Mouse (Mus musculus): Measurements from ENCODE around the gene 9230104L09Rik. TPM values are rescaled to one million over a fixed set of nuclear protein-coding genes. Genes with fewer than 3 reads are reported as not detected.

9230104L09Rik gene
- total RNA-seq, 4 experiments from 2014 or later: 0.63 to 1.4 (median 0.89) TPM

- no peak for DNase-seq (ENCODE audit: low spot score)
These were observed 8.0 kb downstream of the 9230104L09Rik start for GRCm38 (mm10) chr2:148856630-148857400.

DNA sequence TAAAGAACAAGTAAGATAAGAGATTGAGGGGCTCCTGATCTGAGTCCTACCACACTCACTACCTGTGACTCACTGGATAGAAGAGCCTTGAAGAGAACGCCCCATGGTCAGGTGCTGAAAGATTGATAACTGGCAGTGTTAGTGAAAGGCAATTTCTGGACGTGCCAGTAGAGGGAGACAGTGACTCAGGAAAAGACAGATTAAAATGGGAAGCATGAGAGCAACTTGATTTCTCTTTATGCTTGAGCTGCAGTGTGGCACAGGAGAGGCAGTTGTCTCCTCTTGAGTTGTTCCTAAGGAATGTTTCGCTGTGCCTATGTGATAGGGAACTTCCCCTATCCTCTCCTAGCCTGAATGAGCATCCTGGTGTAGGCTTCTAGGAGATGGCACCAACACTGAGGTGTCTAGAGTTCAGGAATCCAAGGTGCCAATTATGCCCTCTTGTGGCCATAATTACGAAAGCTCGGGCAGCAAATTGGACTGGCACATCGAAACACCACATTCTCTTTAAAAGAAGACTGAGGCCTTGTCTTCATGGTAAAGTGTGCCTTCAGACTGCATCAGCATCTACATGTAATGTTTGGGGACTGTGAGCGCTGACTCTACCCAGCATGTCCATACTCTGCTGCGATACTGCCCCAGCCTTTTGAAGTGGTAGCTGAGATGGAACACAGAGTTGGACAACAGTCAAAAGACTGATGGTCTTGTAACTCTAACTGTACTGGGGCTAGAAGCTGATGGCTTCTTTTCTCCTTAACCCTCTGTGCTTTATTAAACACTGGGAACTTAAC lies 13.5 kb downstream of the 9230104L09Rik start:
- DNase-seq (ENCODE audit: low spot score): peak; percentile 92

DNA sequence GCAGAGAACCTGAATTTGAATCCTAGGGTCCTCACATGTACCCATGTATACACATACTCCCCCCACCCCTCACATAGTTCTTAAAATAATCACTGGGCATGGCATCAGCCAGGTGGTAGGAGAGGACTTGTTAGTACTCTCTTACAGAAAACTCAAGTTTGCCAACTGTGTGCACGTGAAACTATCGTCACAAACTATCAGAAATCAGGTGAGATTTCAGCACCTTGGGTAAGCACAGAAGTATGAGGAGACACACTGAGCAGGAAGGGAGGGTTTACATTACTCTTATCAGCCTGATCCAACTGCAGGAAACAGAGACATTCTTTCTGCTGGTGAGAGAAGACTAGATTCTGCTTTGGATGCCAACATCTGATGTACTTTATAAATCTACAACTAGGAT lies 25.6 kb downstream of the 9230104L09Rik start:
- DNase-seq (ENCODE audit: low spot score): no peak

- no peak for DNase-seq (ENCODE audit: low spot score)
These were observed 26.6 kb downstream of the 9230104L09Rik start for GRCm38 (mm10) chr2:148838075-148838777.

GRCm38 (mm10) chr2:148834912-148835311 lies 29.9 kb downstream of the 9230104L09Rik start, which contains the start of gene Cst9:
Gene Cst9 (plus strand): TSS chr2:148835147.
- no peak for DNase-seq (ENCODE audit: low spot score)

DNA sequence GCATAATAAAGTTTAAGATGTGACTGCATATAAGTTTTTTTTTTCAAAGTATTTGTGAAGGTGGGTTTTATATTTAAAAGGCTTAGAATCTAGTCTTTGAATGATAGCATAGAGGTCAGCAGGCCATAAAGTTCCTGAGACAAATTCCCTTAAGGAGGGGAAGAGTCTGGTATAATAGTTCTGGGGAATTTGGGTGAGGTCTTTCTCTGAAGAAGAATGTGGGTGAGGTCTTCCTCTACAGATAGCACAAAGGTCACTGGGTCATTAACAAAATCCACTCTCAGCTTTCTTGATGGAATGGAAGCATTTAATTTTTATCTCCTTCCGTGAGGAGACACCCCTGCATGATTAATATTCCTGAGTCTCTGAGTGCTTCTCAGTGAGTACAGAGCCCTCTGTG lies 38.9 kb downstream of the 9230104L09Rik start:
- no peak for DNase-seq (ENCODE audit: low spot score)

DNA sequence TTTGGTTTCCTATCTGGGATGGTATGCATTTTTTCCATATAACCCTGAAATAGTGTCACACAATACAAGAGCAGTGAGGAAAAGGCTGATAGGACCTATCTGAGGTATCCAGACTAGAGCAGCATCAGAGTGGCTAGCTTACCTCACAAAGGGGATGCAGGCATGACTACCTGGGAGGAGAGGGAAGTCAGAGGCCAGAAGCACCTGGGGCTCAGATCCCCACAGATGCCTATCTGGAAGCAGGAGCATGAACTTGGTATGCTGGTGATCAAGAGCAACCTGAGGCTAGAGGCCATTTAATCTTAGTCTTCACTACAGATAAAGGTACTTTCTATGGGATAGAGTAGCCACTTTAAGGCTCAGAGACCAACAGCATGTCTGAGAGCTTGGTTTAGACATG lies 44.9 kb downstream of the 9230104L09Rik start, which contains the start of gene Cst13:
Cst13 (plus strand) TSS at position 173 of the 400 bp plus-strand sequence.
- no peak for DNase-seq (ENCODE audit: low spot score)

DNA sequence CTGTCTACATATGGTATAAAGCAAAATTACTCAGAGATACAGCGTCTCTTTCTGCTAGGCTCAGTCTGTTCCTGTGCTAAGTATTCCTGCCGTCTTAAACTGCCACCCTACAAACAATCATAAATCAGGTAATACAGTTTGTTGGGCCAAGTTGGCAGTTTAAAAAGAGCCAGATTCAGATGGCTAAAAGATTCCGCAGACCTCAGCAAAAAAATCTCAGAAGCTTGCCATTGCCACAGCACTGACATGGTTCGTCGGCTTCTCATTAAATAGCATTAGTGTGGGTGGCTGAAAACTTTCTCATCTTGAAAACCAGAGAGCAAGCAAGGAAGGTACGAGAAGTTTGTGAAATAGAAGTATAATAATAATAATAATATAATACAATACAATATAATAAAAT lies 58.1 kb downstream of the 9230104L09Rik start:
- no peak for DNase-seq (ENCODE audit: low spot score)

DNA sequence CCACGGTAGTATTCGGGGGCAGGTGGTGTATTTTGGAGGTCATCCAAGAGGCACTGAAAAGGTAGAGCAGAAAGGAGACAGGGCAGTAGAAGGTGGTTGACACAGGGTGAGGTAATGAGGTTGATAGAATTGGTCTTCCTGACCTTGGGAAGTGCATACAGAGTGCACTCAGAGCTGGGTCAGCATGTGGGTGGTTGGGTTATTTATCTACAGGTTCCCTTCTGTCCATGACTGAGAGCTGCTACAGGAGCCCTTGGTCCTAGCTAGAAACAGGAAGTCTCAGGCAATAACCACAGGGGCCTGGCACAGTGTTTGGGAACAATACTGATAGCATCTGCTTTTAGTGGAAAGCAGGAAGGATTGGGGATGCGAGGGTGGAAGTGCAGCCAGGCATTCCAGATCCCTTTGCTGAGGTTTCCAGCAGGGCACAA lies 63.3 kb downstream of the 9230104L09Rik start:
- DNase-seq (ENCODE audit: low spot score): no peak

DNA sequence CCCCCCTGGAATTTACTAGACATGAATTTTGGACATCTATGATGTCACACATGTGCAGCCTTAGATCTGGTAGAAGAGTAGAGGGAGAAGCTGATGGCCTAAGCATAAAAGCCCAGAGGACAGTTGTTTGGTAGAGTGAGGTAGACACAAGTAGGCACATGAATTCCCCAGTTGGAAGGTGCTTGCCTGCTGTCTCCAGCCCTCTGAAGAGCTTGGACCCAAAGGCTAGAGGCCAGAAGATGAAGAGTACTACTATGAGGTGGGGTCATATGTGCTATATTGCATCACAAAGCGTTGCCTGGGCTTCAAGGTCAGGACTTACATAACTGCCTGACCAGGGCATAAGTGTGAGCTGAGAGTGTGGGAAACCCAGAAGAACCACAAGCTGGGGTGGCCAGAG lies 66.4 kb downstream of the 9230104L09Rik start, which contains the start of gene Cst8:
Cst8 (plus strand) TSS at position 301 of the 400 bp plus-strand sequence.
- DNase-seq (ENCODE audit: low spot score): no peak

Other genes with a start within 250 kb of the 9230104L09Rik start
- gene Nxt1, start 192.4 kb downstream of the 9230104L09Rik start, total RNA-seq (2022): 1 to 10 TPM; 5.6 to 9.1 (median 7.8) TPM
- gene Gzf1, start 184.0 kb downstream of the 9230104L09Rik start, total RNA-seq (2022): 10 to 100 TPM; 26.2 to 34.0 (median 28.9) TPM
- 1 to 10 TPM; 1.3 to 2.2 (median 1.4) TPM for gene Napb, start 132.6 kb downstream of the 9230104L09Rik start, total RNA-seq (2022)
- gene Cstl1, start 114.7 kb downstream of the 9230104L09Rik start, total RNA-seq (2022): not detected
- gene Cst11, start 93.5 kb downstream of the 9230104L09Rik start, total RNA-seq (2022): not detected
- not detected for gene 8030411F24Rik, start 83.0 kb downstream of the 9230104L09Rik start, total RNA-seq (2022)
- 1 to 10 TPM in 1 of 4 experiments, under 1 TPM in 1, not detected in 2; 0.53 to 1.1 TPM for gene Cst12, start 75.7 kb downstream of the 9230104L09Rik start, total RNA-seq (2022)
- not detected for gene Cst8, start 66.3 kb downstream of the 9230104L09Rik start, total RNA-seq (2022)
- gene Cst13, start 45.0 kb downstream of the 9230104L09Rik start, total RNA-seq (2022): not detected
- gene Cst9, start 29.9 kb downstream of the 9230104L09Rik start, total RNA-seq (2022): 1 to 10 TPM in 1 of 4 experiments, under 1 TPM in 3; 0.54 to 1.1 (median 0.83) TPM
- 1,000 to 10,000 TPM in 1 of 4 experiments, 100 to 1,000 TPM in 3; 949 to 1,042 (median 983) TPM for gene Cst3, start 10.7 kb upstream of the 9230104L09Rik start, total RNA-seq (2022)
- gene Gm1330, start 138.2 kb upstream of the 9230104L09Rik start, total RNA-seq (2022): not detected
- gene Gm10750, start 152.2 kb upstream of the 9230104L09Rik start, total RNA-seq (2022): not detected